In the genomic region with DNA sequence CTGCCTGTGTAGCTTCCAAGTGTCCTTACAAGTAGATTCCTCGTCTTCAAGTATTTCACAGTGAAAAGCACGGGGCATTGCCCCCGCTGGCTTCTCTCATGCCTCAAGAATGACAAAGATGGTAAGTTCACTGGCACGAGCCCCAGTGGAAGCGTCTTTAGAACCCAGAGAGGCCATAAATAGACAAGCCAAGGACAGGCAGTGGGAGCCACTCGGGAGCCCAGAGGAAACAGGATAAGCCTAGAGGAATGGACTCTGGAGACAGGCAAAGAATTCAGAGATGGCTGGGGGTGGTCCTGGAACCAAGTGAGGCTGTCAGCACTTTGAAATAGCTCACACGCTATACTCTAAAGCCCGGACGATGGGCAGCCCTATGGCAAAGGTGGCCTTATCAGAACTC, we compare ENCODE assay signal across 12 mouse cellular contexts. TPM values are rescaled to one million over a fixed set of nuclear protein-coding genes. Genes with fewer than 3 reads are reported as not detected.
DNase-seq lines count a peak whose midpoint lies in the region; ATAC-seq and TF ChIP-seq lines count a peak whose summit lies in the region.
"Had no signal": no experiment of that assay in that cellular context is flagged by ENCODE, and none has a peak within 500 bp of the region (broad histone marks: within the 10 kb centered on the region; RNA-seq: fewer than 3 reads in every experiment).

No protein-coding gene starts in this region.

- ATAC-seq in midbrain, postnatal 0 days (ENCODE audit: low FRiP score), result no peak
- ATAC-seq in midbrain, embryonic 14.5 days (ENCODE audit: low FRiP score, low TSS enrichment), result no peak
- ATAC-seq in heart, embryonic 12.5 days (ENCODE audit: insufficient number of reproducible peaks, low FRiP score), result peak; percentile 75
- ATAC-seq in stomach, embryonic 16.5 days (ENCODE audit: insufficient read depth, low FRiP score), result peak; percentile 48; the same call in 1 of the 2 replicates
- ATAC-seq in forebrain, embryonic 12.5 days (ENCODE audit: low FRiP score), result no peak

- no peak for TF ChIP-seq CTCF in midbrain, postnatal 0 days (IDR thresholded peaks at IDR 0.05)

- H3K4me1 ChIP-seq in midbrain, postnatal 0 days (ENCODE audit: insufficient read depth, low read length), result no peaks in the 10 kb centered on the region
- 0 out of 2 replicates have a peak, but pooled peaks cover 3% of the 10 kb centered on the region for H3K4me1 ChIP-seq in midbrain, embryonic 14.5 days (ENCODE audit: control insufficient read depth, insufficient read depth, low read length)
- H3K4me1 ChIP-seq in heart, embryonic 12.5 days (replicated peaks), result peaks cover 52% of the 10 kb centered on the region
- peaks cover 15% of the 10 kb centered on the region for H3K4me1 ChIP-seq in stomach, embryonic 16.5 days (ENCODE audit: control insufficient read depth, insufficient read depth, low read length)
- H3K4me1 ChIP-seq in forebrain, embryonic 12.5 days, result peaks cover 6% of the 10 kb centered on the region; the same call in 1 of the 2 replicates

- no peak overlapping the region for H3K4me3 ChIP-seq in midbrain, postnatal 0 days (ENCODE audit: low read depth, low read length)
- H3K4me3 ChIP-seq in midbrain, embryonic 14.5 days (replicated peaks; ENCODE audit: low read depth, low read length), result no peak overlapping the region
- no peak overlapping the region for H3K4me3 ChIP-seq in heart, embryonic 12.5 days
- H3K4me3 ChIP-seq in stomach, embryonic 16.5 days (replicated peaks; ENCODE audit: low read length), result no peak overlapping the region
- H3K4me3 ChIP-seq in forebrain, embryonic 12.5 days (replicated peaks), result no peak overlapping the region
- H3K4me3 ChIP-seq: limb, embryonic 12.5 days; stomach, embryonic 15.5 days had no signal

- no peak overlapping the region for H3K9ac ChIP-seq in midbrain, postnatal 0 days (replicated peaks; ENCODE audit: low read length, poor library complexity, severe bottlenecking)
- H3K9ac ChIP-seq in midbrain, embryonic 14.5 days (replicated peaks; ENCODE audit: low read length), result no peak overlapping the region
- no peak overlapping the region for H3K9ac ChIP-seq in heart, embryonic 12.5 days
- H3K9ac ChIP-seq in stomach, embryonic 16.5 days (ENCODE audit: low read length), result no peak overlapping the region
- H3K9ac ChIP-seq in forebrain, embryonic 12.5 days, result no peak overlapping the region
- H3K9ac ChIP-seq: limb, embryonic 12.5 days; lung, embryonic 14.5 days; stomach, embryonic 15.5 days had no signal

- H3K4me2 ChIP-seq in midbrain, postnatal 0 days (ENCODE audit: low read depth, low read length, poor library complexity, severe bottlenecking), result no peak overlapping the region
- H3K4me2 ChIP-seq in midbrain, embryonic 14.5 days (ENCODE audit: low read length), result no peak overlapping the region
- H3K4me2 ChIP-seq in heart, embryonic 12.5 days, result peak overlapping the region; percentile 39
- no peak overlapping the region for H3K4me2 ChIP-seq in stomach, embryonic 16.5 days (ENCODE audit: low read depth, low read length)
- H3K4me2 ChIP-seq in forebrain, embryonic 12.5 days, result no peak overlapping the region
- H3K4me2 ChIP-seq: limb, embryonic 12.5 days; lung, embryonic 14.5 days; stomach, embryonic 15.5 days had no signal

- H3K27ac ChIP-seq in midbrain, postnatal 0 days (ENCODE audit: low read depth, low read length), result 0 out of 2 replicates have a peak overlapping the region, but pooled peaks have one; percentile 26
- no peak overlapping the region for H3K27ac ChIP-seq in midbrain, embryonic 14.5 days (replicated peaks; ENCODE audit: low read depth, low read length)
- peak overlapping the region; percentile 81 for H3K27ac ChIP-seq in heart, embryonic 12.5 days (ENCODE audit: poor library complexity, severe bottlenecking)
- peak overlapping the region; percentile 60 for H3K27ac ChIP-seq in stomach, embryonic 16.5 days (ENCODE audit: low read length)
- no peak overlapping the region for H3K27ac ChIP-seq in forebrain, embryonic 12.5 days
- H3K27ac ChIP-seq: limb, embryonic 12.5 days; stomach, embryonic 15.5 days had no signal

- no peaks in the 10 kb centered on the region for H3K36me3 ChIP-seq in midbrain, postnatal 0 days (ENCODE audit: insufficient read depth, low read length)
- no peaks in the 10 kb centered on the region for H3K36me3 ChIP-seq in midbrain, embryonic 14.5 days (ENCODE audit: control insufficient read depth, insufficient read depth, low read length)
- H3K36me3 ChIP-seq in heart, embryonic 12.5 days, result no peaks in the 10 kb centered on the region
- no peaks in the 10 kb centered on the region for H3K36me3 ChIP-seq in stomach, embryonic 16.5 days (ENCODE audit: control insufficient read depth, insufficient read depth, low read length)
- no peaks in the 10 kb centered on the region; the same call in 1 of the 2 replicates for H3K36me3 ChIP-seq in forebrain, embryonic 12.5 days (replicated peaks)
- H3K36me3 ChIP-seq: limb, embryonic 12.5 days; stomach, embryonic 15.5 days had no signal

- H3K9me3 ChIP-seq in midbrain, postnatal 0 days (ENCODE audit: low read length), result no peaks in the 10 kb centered on the region
- no peaks in the 10 kb centered on the region for H3K9me3 ChIP-seq in midbrain, embryonic 14.5 days (ENCODE audit: control insufficient read depth, low read length)
- no peaks in the 10 kb centered on the region for H3K9me3 ChIP-seq in heart, embryonic 12.5 days (replicated peaks)
- H3K9me3 ChIP-seq in stomach, embryonic 16.5 days (replicated peaks; ENCODE audit: control insufficient read depth, low read length), result no peaks in the 10 kb centered on the region
- no peaks in the 10 kb centered on the region for H3K9me3 ChIP-seq in forebrain, embryonic 12.5 days
- H3K9me3 ChIP-seq: stomach, embryonic 15.5 days had no signal

- 83% methylated on average over 9 of the region's 9 CpGs for WGBS in midbrain, postnatal 0 days
- WGBS in midbrain, embryonic 14.5 days, result 87% methylated on average over 9 of the region's 9 CpGs
- WGBS in heart, embryonic 12.5 days, result 16% methylated on average over 9 of the region's 9 CpGs
- WGBS in stomach, embryonic 16.5 days, result 81% methylated on average over 9 of the region's 9 CpGs
- WGBS in forebrain, embryonic 12.5 days, result 91% methylated on average over 9 of the region's 9 CpGs

- no peaks in the 10 kb centered on the region for H3K27me3 ChIP-seq in midbrain, postnatal 0 days (ENCODE audit: insufficient read depth, low read length)
- H3K27me3 ChIP-seq in midbrain, embryonic 14.5 days (ENCODE audit: control insufficient read depth, insufficient read depth, low read length), result no peaks in the 10 kb centered on the region
- no peaks in the 10 kb centered on the region for H3K27me3 ChIP-seq in heart, embryonic 12.5 days (replicated peaks)
- no peaks in the 10 kb centered on the region for H3K27me3 ChIP-seq in stomach, embryonic 16.5 days (ENCODE audit: control insufficient read depth, insufficient read depth, low read length)
- no peaks in the 10 kb centered on the region for H3K27me3 ChIP-seq in forebrain, embryonic 12.5 days
- H3K27me3 ChIP-seq: limb, embryonic 12.5 days; stomach, embryonic 15.5 days had no signal

- DNase-seq in adrenal gland, adult (ENCODE audit: inconsistent age in 2 of 2, low spot score in 1 of 2), result peak; percentile 37 to 77
- DNase-seq in adrenal gland, postnatal 4 days (ENCODE audit: low spot score in 2 of 2), result no peak
- DNase-seq in midbrain, postnatal 0 days (ENCODE audit: low spot score), result no peak
- DNase-seq in midbrain, embryonic 14.5 days, result no peak
- no peak for DNase-seq in adipocyte (ENCODE audit: low spot score)
- DNase-seq: cerebellum, adult 8-10 months; lung, embryonic 14.5 days had no signal

RNA-seq across cellular contexts. Expression of gene Sorbs1, which starts 45.8 kb away (rescaled TPM):
- 10 to 100 TPM; 59.6 to 69.4 TPM for total RNA-seq in adrenal gland, postnatal 4 days (2021)
- total RNA-seq in midbrain, postnatal 0 days (2014; rRNA removed), result 53.1 and 74.1 TPM in 2 replicates
- 55.6 and 60.4 TPM in 2 replicates for polyA plus RNA-seq in midbrain, postnatal 0 days (2015; fragmentation: Nextera tagmentation; extraction: Ambion mirVana)
- polyA plus RNA-seq in midbrain, embryonic 14.5 days (2014; fragmentation: Nextera tagmentation; extraction: Ambion mirVana), result 60.6 and 87.9 TPM in 2 replicates
- 86.6 and 89.3 TPM in 2 replicates for polyA plus RNA-seq in heart, embryonic 12.5 days (2016; fragmentation: Nextera tagmentation; extraction: Ambion mirVana)
- 106 and 114 TPM in 2 replicates for polyA plus RNA-seq in stomach, embryonic 16.5 days (2015; fragmentation: Nextera tagmentation; extraction: Ambion mirVana)
- polyA plus RNA-seq in forebrain, embryonic 12.5 days (2016; fragmentation: Nextera tagmentation; extraction: Ambion mirVana), result 66.8 and 69.3 TPM in 2 replicates

Comparison
In these comparisons a context has a peak if more than half of its experiments do, and no peak if none do; other contexts are left out.
1. DNase-seq: peak in adrenal gland, adult (2 of 2); none in adrenal gland, postnatal 4 days (0 of 2), midbrain, postnatal 0 days (single experiment), midbrain, embryonic 14.5 days (single experiment) and adipocyte (single experiment).
2. H3K27ac ChIP-seq: peak in midbrain, postnatal 0 days (single experiment), heart, embryonic 12.5 days (single experiment) and stomach, embryonic 16.5 days (single experiment); none in midbrain, embryonic 14.5 days (single experiment) and forebrain, embryonic 12.5 days (single experiment).
3. ATAC-seq: peak in heart, embryonic 12.5 days (single experiment) and stomach, embryonic 16.5 days (single experiment); none in midbrain, postnatal 0 days (single experiment), midbrain, embryonic 14.5 days (single experiment) and forebrain, embryonic 12.5 days (single experiment).